In genomic region chr11:58010226-58010781, GRCm38 (mm10) we compare ENCODE assay signal across 8 mouse cellular contexts. TPM values are rescaled to one million over a fixed set of nuclear protein-coding genes. Genes with fewer than 3 reads are reported as not detected.
DNase-seq lines count a peak whose midpoint lies in the region; ATAC-seq and TF ChIP-seq lines count a peak whose summit lies in the region.

No protein-coding gene starts in this region.

- no peaks in the 10 kb centered on the region for H3K9me3 ChIP-seq in embryonic facial prominence, embryonic 10.5 days
- H3K9me3 ChIP-seq in neural tube, embryonic 14.5 days (ENCODE audit: control insufficient read depth, low read length) = no peaks in the 10 kb centered on the region

- no peak for ATAC-seq in neural tube, embryonic 14.5 days (ENCODE audit: low read depth)
- ATAC-seq in frontal cortex, adult (ENCODE audit: low TSS enrichment) = no peak

- no peaks in the 10 kb centered on the region for H3K27me3 ChIP-seq in embryonic facial prominence, embryonic 10.5 days (replicated peaks; ENCODE audit: low read depth, poor library complexity, severe bottlenecking)
- H3K27me3 ChIP-seq in neural tube, embryonic 14.5 days (ENCODE audit: control insufficient read depth, insufficient read depth, low read length) = no peaks in the 10 kb centered on the region; the same call in 1 of the 2 replicates

- H3K9ac ChIP-seq in neural tube, embryonic 14.5 days (replicated peaks; ENCODE audit: low read depth, low read length) = peak overlapping the region; percentile 94

- 2% methylated on average over 16 of the region's 16 CpGs for WGBS in embryonic facial prominence, embryonic 10.5 days
- WGBS in neural tube, embryonic 14.5 days = under 1% methylated on average over 16 of the region's 16 CpGs

- H3K4me1 ChIP-seq in embryonic facial prominence, embryonic 10.5 days = peaks cover 31% of the 10 kb centered on the region
- peaks cover 23% of the 10 kb centered on the region for H3K4me1 ChIP-seq in neural tube, embryonic 14.5 days (ENCODE audit: control insufficient read depth, insufficient read depth, low read length)

- H3K4me2 ChIP-seq in neural tube, embryonic 14.5 days (ENCODE audit: low read depth, low read length) = peak overlapping the region; percentile 93

- DNase-seq in left cerebral cortex, adult 2 months (ENCODE audit: extremely low spot score in 1 of 2, low spot score in 2 of 2) = no peak
- DNase-seq in left cerebral cortex, adult 8-10 months (ENCODE audit: low spot score in 2 of 2) = no peak
- peak; percentile 23 for DNase-seq in embryonic facial prominence, embryonic 10.5 days (ENCODE audit: low spot score)
- DNase-seq in heart, postnatal 4 days = peak; percentile 24
- peak; percentile 45 to 51 for DNase-seq in lung, adult 18-20 months
- DNase-seq in urinary bladder, postnatal 4 days (ENCODE audit: low spot score in 2 of 2) = no peak

- no peaks in the 10 kb centered on the region for H3K36me3 ChIP-seq in embryonic facial prominence, embryonic 10.5 days (replicated peaks)
- H3K36me3 ChIP-seq in neural tube, embryonic 14.5 days (ENCODE audit: control insufficient read depth, insufficient read depth, low read length) = no peaks in the 10 kb centered on the region

- peak overlapping the region; percentile 85 for H3K27ac ChIP-seq in left cerebral cortex, adult 2 months
- peak overlapping the region; percentile 94 for H3K27ac ChIP-seq in embryonic facial prominence, embryonic 10.5 days (replicated peaks)
- no peak overlapping the region; the same call in 1 of the 2 replicates for H3K27ac ChIP-seq in neural tube, embryonic 14.5 days (ENCODE audit: low read depth, low read length)

- TF ChIP-seq CTCF in left cerebral cortex, adult 2 months (IDR thresholded peaks at IDR 0.05) = no peak

- H3K4me3 ChIP-seq in left cerebral cortex, adult 2 months = peak overlapping the region; percentile 93
- H3K4me3 ChIP-seq in embryonic facial prominence, embryonic 10.5 days = peak overlapping the region; percentile 99
- peak overlapping the region; percentile 96 for H3K4me3 ChIP-seq in neural tube, embryonic 14.5 days (ENCODE audit: low read depth, low read length)

- intact Hi-C loops in left cerebral cortex, adult 2 months (cut with DNase I) = loop anchor here (5.0 kb wide), 1 partner anchor 37 kb away; no protein-coding TSS in a partner anchor

RNA-seq across cellular contexts. Expression of gene Larp1, which starts 1.4 kb away (rescaled TPM):
- total RNA-seq in left cerebral cortex, adult 2 months (2021) = 10 to 100 TPM; 91.9 to 97.7 TPM
- 10 to 100 TPM; 84.6 to 88.6 (median 86.9) TPM for total RNA-seq in left cerebral cortex, adult 8-10 months (2022)
- 17.2 and 18.6 TPM in 2 replicates for polyA plus RNA-seq in embryonic facial prominence, embryonic 10.5 days (2016; fragmentation: Nextera tagmentation; extraction: Ambion mirVana)
- total RNA-seq in heart, postnatal 4 days (2021) = 10 to 100 TPM; 69.6 to 69.9 TPM
- 23.4 and 23.7 TPM in 2 replicates for polyA plus RNA-seq in neural tube, embryonic 14.5 days (2014; fragmentation: Nextera tagmentation; extraction: Ambion mirVana)

Comparison
In these comparisons a context has a peak if more than half of its experiments do, and no peak if none do; other contexts are left out.
1. DNase-seq: peak in embryonic facial prominence, embryonic 10.5 days (single experiment), heart, postnatal 4 days (single experiment) and lung, adult 18-20 months (2 of 2); none in left cerebral cortex, adult 2 months (0 of 2), left cerebral cortex, adult 8-10 months (0 of 2) and urinary bladder, postnatal 4 days (0 of 2).
2. Peak in every context shown above with its lines, with median percentiles within 50 percentile points of each other: H3K4me3 ChIP-seq.